Mouse (Mus musculus) embryo, embryonic 10.5 days (tissue): ENCODE measurements around the gene Tas2r119.
"Not testable (repeated sequence)": the region's sequence is repeated elsewhere in the genome, so short reads cannot be mapped to it uniquely, and the experiment has no call there.

Experiments
- DNase-seq: peaks from one replicate; pipeline ENCODE4 v3.0.0-alpha.2; 2015; ENCODE audit warnings: low spot score

Gene Tas2r119

GRCm38 (mm10) chr15:32176989-32177388, at the start of gene Tas2r119:
TSS of gene Tas2r119 (plus strand) at chr15:32177289.
- DNase-seq = no peak

- no peak for DNase-seq
These were observed 44.8 kb upstream of the Tas2r119 start for GRCm38 (mm10) chr15:32132315-32132714.

- DNase-seq = no peak
These were observed 35.4 kb upstream of the Tas2r119 start for GRCm38 (mm10) chr15:32141657-32142056.

GRCm38 (mm10) chr15:32144269-32144668, 32.8 kb upstream of the Tas2r119 start:
- no peak for DNase-seq

- DNase-seq = no peak
These were observed 23.7 kb upstream of the Tas2r119 start for GRCm38 (mm10) chr15:32153404-32153803.

GRCm38 (mm10) chr15:32153857-32154449, 23.1 kb upstream of the Tas2r119 start:
- no peak for DNase-seq

- peak; percentile 33 for DNase-seq
These were observed 21.0 kb upstream of the Tas2r119 start for GRCm38 (mm10) chr15:32156126-32156525.

- DNase-seq = no peak
These were observed 16.8 kb upstream of the Tas2r119 start for GRCm38 (mm10) chr15:32160281-32160680.

GRCm38 (mm10) chr15:32171764-32172163, 5.3 kb upstream of the Tas2r119 start:
- DNase-seq = no peak

- no peak for DNase-seq
These were observed 4.7 kb upstream of the Tas2r119 start for GRCm38 (mm10) chr15:32172175-32172987.

- no peak for DNase-seq
These were observed 4.1 kb upstream of the Tas2r119 start for GRCm38 (mm10) chr15:32172988-32173329.

GRCm38 (mm10) chr15:32180010-32180725, 3.1 kb downstream of the Tas2r119 start:
- DNase-seq = no peak

GRCm38 (mm10) chr15:32182026-32182425, 4.9 kb downstream of the Tas2r119 start:
- DNase-seq = no peak

GRCm38 (mm10) chr15:32184964-32185363, 7.9 kb downstream of the Tas2r119 start:
- no peak for DNase-seq

- DNase-seq = no peak
These were observed 12.8 kb downstream of the Tas2r119 start for GRCm38 (mm10) chr15:32189879-32190278.

GRCm38 (mm10) chr15:32190436-32190835, 13.3 kb downstream of the Tas2r119 start:
- DNase-seq = no peak

- no peak for DNase-seq
These were observed 15.9 kb downstream of the Tas2r119 start for GRCm38 (mm10) chr15:32192948-32193347.

GRCm38 (mm10) chr15:32198076-32198475, 21.0 kb downstream of the Tas2r119 start:
- peak; percentile 15 for DNase-seq

- DNase-seq = peak; percentile 18
These were observed 21.5 kb downstream of the Tas2r119 start for GRCm38 (mm10) chr15:32198561-32198960.

GRCm38 (mm10) chr15:32203242-32203641, 26.2 kb downstream of the Tas2r119 start:
- no peak for DNase-seq

- no peak for DNase-seq
These were observed 27.8 kb downstream of the Tas2r119 start for GRCm38 (mm10) chr15:32204908-32205307.

GRCm38 (mm10) chr15:32214687-32215086, 37.6 kb downstream of the Tas2r119 start:
- DNase-seq = not testable (repeated sequence)

GRCm38 (mm10) chr15:32223028-32223427, 45.9 kb downstream of the Tas2r119 start:
- no peak for DNase-seq
